Mouse (Mus musculus) T-helper 2 cell (primary cell): ENCODE data around the gene Pip5k1b.

ENCODE experiments used
- in situ Hi-C: fragments of 300-600 bp; cut with MboI, MseI; formaldehyde crosslinking; loops from one replicate; pipeline ENCODE4 v1.15.1; 2025; ENCODE audit warnings: high pct_unique_total_duplicates

The Pip5k1b gene

DNA sequence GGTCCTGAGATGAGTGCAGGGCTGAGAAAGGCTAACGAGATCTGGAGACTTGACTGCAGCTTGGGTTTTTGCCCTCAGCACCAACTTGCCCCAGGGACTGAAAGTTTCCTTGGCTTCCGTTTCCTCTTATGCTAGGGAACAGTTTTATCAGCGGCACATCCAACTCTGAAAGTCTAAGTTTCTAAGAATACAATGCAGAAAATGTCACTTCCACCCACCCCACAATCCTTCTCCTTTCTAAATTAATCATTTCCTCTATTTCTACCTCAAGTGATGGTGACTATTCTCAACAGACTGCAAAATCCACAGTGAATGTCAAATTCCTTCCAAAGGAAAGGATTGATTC, 138.0 kb downstream of the Pip5k1b start:
- in situ Hi-C loops = no loop called here

- in situ Hi-C loops = no loop called here
Measured at GRCm38 (mm10) chr19:24416975-24417658, 138.6 kb downstream of the Pip5k1b start.

DNA sequence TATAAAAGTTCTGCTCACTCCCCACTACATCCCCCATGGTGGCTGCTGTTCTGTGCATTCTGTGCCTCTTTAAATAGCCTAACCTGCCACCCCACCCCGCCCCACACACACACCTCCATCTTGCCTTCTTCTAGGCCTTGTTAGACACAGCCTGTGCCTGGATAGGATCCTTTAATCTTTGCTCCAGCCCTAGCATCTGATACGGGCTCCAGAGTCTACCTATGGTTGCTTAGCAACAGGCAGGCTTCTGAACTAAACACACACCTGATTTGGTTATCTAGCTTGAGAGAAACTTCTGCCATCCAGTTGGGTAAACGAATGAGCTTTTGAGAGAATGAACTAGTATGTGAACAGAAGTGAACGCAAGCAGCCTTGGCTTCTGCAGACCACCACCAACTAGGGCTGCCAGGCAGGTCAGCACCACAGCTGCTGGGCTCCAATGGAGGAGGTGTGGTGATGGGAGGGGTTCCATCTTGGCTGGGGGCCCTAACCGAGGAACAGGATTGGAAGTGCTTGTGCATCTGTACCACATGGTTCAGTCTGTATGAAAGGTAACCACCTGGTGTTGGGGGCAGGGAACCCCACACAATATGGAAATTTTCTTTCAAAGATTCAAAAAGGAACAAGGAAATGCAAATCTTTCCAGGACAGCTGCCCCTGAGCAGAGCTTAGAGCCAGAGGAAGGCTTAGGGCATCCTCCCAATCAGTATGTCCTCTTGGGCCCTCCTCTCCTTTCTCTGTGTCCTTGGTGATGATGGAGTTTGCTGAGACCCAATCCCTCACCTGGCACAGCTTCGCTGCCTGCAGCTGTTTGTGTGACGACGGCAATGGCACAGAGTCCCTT, 139.7 kb downstream of the Pip5k1b start:
- in situ Hi-C loops = no loop called here

DNA sequence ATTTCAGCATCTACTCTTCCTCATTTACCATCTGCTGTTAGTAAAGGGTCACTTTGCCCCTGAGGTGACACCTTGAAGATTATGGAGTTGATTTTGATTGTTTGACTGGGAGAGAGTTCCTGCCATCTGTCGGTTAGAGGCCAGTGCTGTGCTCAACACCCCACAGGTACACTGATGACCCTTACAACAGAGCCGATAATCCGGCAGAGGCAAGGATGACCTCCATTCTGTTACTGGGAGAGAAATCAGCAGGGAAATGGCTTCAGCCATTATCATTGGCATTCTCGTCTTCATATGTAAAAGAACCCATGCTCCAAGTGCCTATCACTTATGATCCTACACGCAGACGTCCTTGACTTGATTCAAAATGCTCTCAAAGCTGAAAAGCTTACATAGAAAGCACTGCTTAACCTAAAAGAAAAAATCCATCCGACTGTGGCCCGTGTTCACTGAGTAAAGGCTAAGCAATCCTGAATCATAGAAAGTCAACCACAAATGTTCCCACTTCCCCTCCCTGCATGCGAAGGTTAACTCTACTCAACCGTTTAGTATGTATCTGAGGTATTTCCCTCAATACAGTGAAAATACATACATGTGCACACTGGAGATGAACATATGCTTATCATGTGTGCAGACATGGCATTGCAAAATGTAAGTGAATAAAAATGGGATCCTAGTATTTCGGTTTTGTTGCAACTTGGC, 146.7 kb downstream of the Pip5k1b start:
- in situ Hi-C loops = no loop called here

- in situ Hi-C loops = no loop called here
Measured at GRCm38 (mm10) chr19:24404716-24405115, 151.0 kb downstream of the Pip5k1b start.

DNA sequence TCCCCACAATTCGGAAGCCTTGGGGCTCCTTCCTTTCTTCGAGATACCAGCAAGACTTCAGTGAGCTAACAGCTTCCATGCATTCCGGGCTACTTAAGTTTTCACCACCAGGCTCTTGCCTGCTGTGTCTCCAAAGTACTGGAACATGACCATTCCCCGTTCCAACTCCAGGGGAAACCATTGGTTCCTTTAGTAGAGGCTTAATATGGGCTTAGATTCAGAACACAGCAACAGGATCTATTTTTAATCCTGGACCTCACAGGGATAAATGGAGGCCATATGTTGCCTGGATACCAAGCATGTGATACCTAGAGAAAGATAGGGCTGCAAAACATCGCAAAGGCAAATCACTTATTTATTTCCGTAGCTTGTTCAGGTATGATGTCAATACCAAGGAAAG, 152.4 kb downstream of the Pip5k1b start:
- in situ Hi-C loops = no loop called here

DNA sequence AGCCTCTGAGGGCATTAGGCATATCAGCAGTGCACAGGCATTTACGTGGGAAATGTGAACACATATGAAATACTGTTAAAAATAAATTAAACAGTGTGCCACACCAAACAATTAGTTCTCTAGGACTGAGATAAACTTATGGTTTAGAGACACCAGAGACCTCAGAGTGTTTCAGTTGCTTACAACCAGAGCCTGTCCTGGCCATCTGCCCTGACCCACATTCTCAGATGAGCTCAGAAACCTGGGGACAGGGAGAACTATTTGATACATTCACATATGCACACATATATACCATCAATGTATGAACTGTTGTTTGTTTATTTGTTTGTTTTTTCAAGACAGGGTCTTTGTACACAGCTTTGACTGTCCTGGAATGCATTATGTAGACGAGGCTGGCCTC, 161.8 kb downstream of the Pip5k1b start:
- in situ Hi-C loops = no loop called here

DNA sequence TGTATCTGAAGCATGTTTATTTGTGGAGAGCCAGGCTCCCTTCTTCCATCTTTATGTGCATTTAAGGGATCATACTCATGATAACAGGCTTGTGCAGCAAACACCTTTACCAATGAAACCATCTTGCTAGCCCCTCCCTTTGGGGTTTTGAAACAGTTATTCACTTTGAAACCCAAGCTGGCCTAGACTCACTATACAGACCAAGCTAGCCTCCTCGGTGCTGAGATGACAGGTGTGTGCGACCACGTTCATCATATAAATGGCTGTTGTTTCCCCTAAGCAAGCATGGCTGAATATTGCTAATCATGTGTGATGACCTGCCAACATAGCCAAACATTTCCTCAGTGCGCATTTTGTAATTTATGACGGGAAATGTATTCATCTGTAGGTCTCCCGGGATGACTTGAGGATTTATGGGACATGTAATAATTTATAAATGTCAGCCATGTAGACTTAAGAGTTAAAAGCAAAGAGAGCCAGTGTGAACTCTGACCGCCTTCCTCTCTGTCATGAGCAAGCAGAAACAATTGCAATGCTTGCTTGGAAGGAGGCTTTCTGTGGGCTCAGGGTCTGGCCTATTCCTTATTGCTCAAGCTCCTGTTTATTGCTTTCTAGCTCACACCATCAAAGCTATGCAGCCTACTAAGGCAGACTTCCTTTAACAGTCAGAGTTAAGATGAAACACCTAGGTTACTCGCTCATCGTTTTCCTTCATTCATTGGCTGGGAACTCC, 164.0 kb downstream of the Pip5k1b start:
- in situ Hi-C loops = no loop called here

- in situ Hi-C loops = no loop called here
Measured at GRCm38 (mm10) chr19:24386956-24387865, 168.5 kb downstream of the Pip5k1b start.

DNA sequence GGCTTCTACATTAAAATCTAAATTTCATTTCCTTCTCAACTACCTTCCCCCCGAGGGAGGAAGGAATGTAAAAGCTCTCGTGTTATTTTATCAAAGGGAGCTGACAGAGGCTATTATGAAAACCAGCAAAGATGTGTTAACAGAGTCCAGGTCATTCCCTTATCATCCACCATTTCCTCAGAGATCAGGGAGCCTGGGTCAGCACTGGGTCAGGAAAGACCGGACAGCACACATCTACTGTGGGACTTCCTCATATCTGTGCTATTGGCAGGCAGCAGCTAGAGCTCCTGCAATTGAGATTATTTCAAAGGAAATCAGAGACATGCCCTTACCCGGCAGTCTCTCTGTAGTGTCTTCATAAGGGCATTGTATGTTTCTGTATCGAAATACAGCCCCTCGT, 177.2 kb downstream of the Pip5k1b start:
- in situ Hi-C loops = no loop called here

DNA sequence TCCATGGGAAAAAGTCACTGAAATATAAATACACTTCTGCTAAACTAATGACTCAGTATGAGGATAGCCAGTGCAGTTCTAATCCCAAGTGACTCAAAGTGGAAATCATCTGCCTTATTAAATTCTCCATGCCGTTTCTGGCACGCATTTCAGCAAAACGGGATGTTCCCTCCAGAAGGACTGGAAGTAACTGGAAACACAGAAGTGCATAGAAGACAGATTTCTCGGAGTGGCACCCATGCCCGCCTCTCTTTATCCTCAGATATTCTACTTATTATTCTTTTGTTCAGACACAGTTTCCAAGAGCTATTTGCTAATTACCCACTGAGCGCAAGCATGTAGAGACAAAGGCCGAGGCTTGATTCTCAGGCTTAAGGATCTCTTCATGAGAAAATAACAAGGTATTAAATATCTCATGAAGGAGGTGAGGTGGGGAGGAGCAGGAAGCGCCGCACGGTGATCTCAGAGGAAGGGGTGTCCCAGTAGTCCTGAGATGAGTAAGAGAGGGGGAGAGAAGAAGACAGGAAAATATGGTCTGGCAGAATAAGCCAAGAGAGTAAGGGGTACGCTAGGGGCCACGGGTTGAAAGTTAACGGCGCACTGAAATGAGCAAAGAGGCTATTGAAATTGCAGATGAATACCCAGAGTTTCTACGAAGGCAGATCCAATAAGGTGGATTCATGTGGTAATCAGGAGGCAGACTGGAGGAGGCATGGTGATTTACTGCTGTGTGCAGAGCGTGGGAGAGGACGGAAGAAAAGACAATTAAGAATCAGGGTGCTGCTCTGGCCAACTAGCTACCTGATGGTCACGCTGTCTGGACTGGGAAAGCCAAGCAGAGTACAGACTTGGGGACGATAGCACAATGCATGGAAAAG, 183.7 kb downstream of the Pip5k1b start:
- in situ Hi-C loops = no loop called here

GRCm38 (mm10) chr19:24368419-24368818, 187.3 kb downstream of the Pip5k1b start:
- in situ Hi-C loops = no loop called here

GRCm38 (mm10) chr19:24367722-24368121, 187.9 kb downstream of the Pip5k1b start:
- in situ Hi-C loops = no loop called here

DNA sequence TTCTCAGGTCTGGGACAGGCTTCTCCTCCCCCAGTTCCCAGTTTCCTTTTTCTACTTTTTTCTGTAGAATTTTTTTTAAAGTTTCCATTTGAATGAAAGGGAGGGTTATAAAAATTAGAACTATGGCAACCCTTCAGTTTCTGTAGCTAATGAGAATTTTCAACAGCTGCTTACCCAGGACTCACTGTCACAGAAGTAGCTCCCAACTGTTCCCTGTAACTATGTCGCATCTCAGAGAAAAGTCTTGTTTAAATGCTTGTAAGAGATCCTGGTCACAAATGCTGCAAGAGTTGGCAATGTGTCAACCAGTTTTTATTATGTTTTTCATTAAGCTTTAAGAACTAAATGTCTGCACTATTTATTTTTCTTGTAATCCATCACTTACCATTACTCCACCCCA, 188.9 kb downstream of the Pip5k1b start:
- in situ Hi-C loops = no loop called here

- in situ Hi-C loops = no loop called here
Measured at GRCm38 (mm10) chr19:24362626-24363321, 192.9 kb downstream of the Pip5k1b start.

DNA sequence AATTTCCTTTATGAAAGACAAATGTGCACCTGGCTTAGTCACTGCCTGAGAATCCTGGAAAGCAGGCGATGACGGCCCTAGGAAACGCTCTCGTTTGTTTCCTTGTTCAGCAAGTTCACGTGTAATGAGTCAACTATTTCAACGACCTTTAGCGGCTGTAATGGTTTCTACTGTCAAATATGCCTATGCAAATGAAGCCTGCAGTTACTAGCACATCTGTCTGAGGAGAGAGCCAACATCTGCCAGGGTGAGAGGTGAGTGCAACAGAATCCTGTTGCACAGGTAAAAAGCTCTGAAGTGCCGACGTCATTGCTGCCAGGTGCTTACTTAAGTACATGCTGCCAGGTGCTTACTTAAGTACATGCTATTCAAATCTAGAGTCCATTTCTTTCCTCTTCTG, 196.4 kb downstream of the Pip5k1b start:
- in situ Hi-C loops = no loop called here

- in situ Hi-C loops = no loop called here
Measured at GRCm38 (mm10) chr19:24352298-24352959, 203.2 kb downstream of the Pip5k1b start.

DNA sequence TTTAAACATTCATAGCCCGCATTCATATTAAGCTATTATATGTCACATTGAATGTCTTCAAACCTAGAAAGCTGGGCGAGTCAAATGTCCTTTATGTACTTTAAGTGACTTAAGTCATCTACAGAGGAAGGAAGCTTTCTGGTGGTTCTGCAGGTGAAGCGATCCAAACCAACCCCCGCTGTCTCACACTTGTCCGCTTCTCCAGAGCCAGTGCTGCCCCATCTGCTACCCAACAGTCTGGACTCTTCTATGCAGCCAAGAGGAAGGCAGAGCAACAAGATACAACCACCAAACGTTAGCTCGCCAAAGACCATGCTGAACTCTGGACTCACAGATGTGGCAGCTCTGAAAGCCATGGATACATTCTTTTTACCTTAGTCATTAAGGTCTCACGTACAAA, 211.2 kb downstream of the Pip5k1b start:
- in situ Hi-C loops = no loop called here

- in situ Hi-C loops = no loop called here
Measured at GRCm38 (mm10) chr19:24342786-24343185, 212.9 kb downstream of the Pip5k1b start.
